Mouse (Mus musculus) heart, adult 2 months (tissue): Measurements from ENCODE around the gene Psmc3ip.

ENCODE experiments used
- CTCF ChIP-seq: fragments of 200-600 bp; IDR thresholded peaks from 2 replicates; pipeline ENCODE4 v1.8.1; 2022; ENCODE audit warnings: antibody characterized with exemption, mild to moderate bottlenecking, moderate library complexity
- POLR2A ChIP-seq: fragments of 200-500 bp; IDR thresholded peaks from 2 replicates; pipeline ENCODE4 v1.6.1; 2011; ENCODE audit warnings: mild to moderate bottlenecking, low read depth, low read length, control low read depth; ENCODE audit not compliant: insufficient read depth

- no peak for TF ChIP-seq CTCF
- TF ChIP-seq POLR2A: no peak
Observed at GRCm38 (mm10) chr11:101128996-101129577, 33.9 kb upstream of the Psmc3ip start.
